Mouse (Mus musculus): Measurements from ENCODE around the gene Pdcd2l. TPM values are rescaled to one million over a fixed set of nuclear protein-coding genes. Genes with fewer than 3 reads are reported as not detected.
"Not testable (repeated sequence)": the region's sequence is repeated elsewhere in the genome, so short reads cannot be mapped to it uniquely, and the experiment has no call there.

The Pdcd2l gene
- polyA plus RNA-seq, 1 experiment from 2014 or later: 56.9 TPM

GRCm38 (mm10) chr7:34208027-34208745 is 11.7 kb upstream of the Pdcd2l start:
- WGBS: 88% methylated on average over 9 of the region's 9 CpGs
- Histone ChIP-seq H3K4me2 (replicated peaks) (no peak overlapping the region), H3K9ac (no peak overlapping the region), H3K27me3 (no peaks in the 10 kb centered on the region), H3K4me1 (no peaks in the 10 kb centered on the region), H3K4me3 (replicated peaks) (no peak overlapping the region), H3K27ac (replicated peaks) (no peak overlapping the region), H3K9me3 (replicated peaks) (no peaks in the 10 kb centered on the region), H3K36me3 (peaks cover 94% of the 10 kb centered on the region)
- ATAC-seq (ENCODE audit: insufficient number of reproducible peaks, low FRiP score, low TSS enrichment, low read depth): no peak

GRCm38 (mm10) chr7:34206331-34206730 is 9.9 kb upstream of the Pdcd2l start:
- no peak for ATAC-seq (ENCODE audit: insufficient number of reproducible peaks, low FRiP score, low TSS enrichment, low read depth)
- Histone ChIP-seq H3K9ac (no peak overlapping the region), H3K4me3 (replicated peaks) (no peak overlapping the region), H3K36me3 (peaks cover 93% of the 10 kb centered on the region), H3K27me3 (no peaks in the 10 kb centered on the region), H3K27ac (replicated peaks) (no peak overlapping the region), H3K9me3 (replicated peaks) (no peaks in the 10 kb centered on the region), H3K4me1 (no peaks in the 10 kb centered on the region), H3K4me2 (replicated peaks) (no peak overlapping the region)
- 95% methylated on average over 6 of the region's 6 CpGs for WGBS

- H3K4me2 ChIP-seq (replicated peaks); H3K27ac ChIP-seq (replicated peaks); H3K4me1 ChIP-seq; H3K27me3 ChIP-seq; H3K9ac ChIP-seq; H3K4me3 ChIP-seq (replicated peaks); ATAC-seq (ENCODE audit: insufficient number of reproducible peaks, low FRiP score, low TSS enrichment, low read depth); H3K9me3 ChIP-seq (replicated peaks): not testable (repeated sequence)
- WGBS: 92% methylated on average over 10 of the region's 10 CpGs
- peaks cover 66% of the 10 kb centered on the region for H3K36me3 ChIP-seq
These were observed 5.7 kb upstream of the Pdcd2l start for GRCm38 (mm10) chr7:34202147-34202546.

GRCm38 (mm10) chr7:34200829-34201228 is 4.4 kb upstream of the Pdcd2l start:
- WGBS: 95% methylated on average over 2 of the region's 2 CpGs
- Histone ChIP-seq H3K4me1 (0 out of 2 replicates have a peak, but pooled peaks cover 1% of the 10 kb centered on the region), H3K9me3 (replicated peaks) (no peaks in the 10 kb centered on the region), H3K27me3 (no peaks in the 10 kb centered on the region), H3K4me3 (replicated peaks) (no peak overlapping the region), H3K27ac (replicated peaks) (no peak overlapping the region), H3K9ac (no peak overlapping the region), H3K36me3 (peaks cover 52% of the 10 kb centered on the region), H3K4me2 (replicated peaks) (no peak overlapping the region)
- no peak for ATAC-seq (ENCODE audit: insufficient number of reproducible peaks, low FRiP score, low TSS enrichment, low read depth)

GRCm38 (mm10) chr7:34198346-34198745 is 1.9 kb upstream of the Pdcd2l start:
- Histone ChIP-seq H3K9ac (no peak overlapping the region), H3K9me3 (replicated peaks) (no peaks in the 10 kb centered on the region), H3K27me3 (no peaks in the 10 kb centered on the region), H3K4me2 (replicated peaks) (no peak overlapping the region), H3K4me1 (0 out of 2 replicates have a peak, but pooled peaks cover 8% of the 10 kb centered on the region), H3K4me3 (replicated peaks) (no peak overlapping the region), H3K36me3 (peaks cover 34% of the 10 kb centered on the region), H3K27ac (replicated peaks) (no peak overlapping the region)
- no peak for ATAC-seq (ENCODE audit: insufficient number of reproducible peaks, low FRiP score, low TSS enrichment, low read depth)
- WGBS: 55% methylated on average over 3 of the region's 3 CpGs

- Histone ChIP-seq H3K27ac (replicated peaks) (peak overlapping the region; percentile 83; the same call in 1 of the 2 replicates), H3K4me1 (0 out of 2 replicates have a peak, but pooled peaks cover 8% of the 10 kb centered on the region), H3K9me3 (replicated peaks) (no peaks in the 10 kb centered on the region), H3K36me3 (peaks cover 23% of the 10 kb centered on the region), H3K9ac (peak overlapping the region; percentile 94), H3K27me3 (no peaks in the 10 kb centered on the region), H3K4me2 (replicated peaks) (peak overlapping the region; percentile 76), H3K4me3 (replicated peaks) (peak overlapping the region; percentile 93)
- 34% methylated on average over 3 of the region's 3 CpGs for WGBS
- ATAC-seq (ENCODE audit: insufficient number of reproducible peaks, low FRiP score, low TSS enrichment, low read depth): no peak
These were observed 829 bp downstream of the Pdcd2l start for GRCm38 (mm10) chr7:34195632-34196031.

- Histone ChIP-seq H3K9ac (no peak overlapping the region), H3K9me3 (replicated peaks) (no peaks in the 10 kb centered on the region), H3K27ac (replicated peaks) (no peak overlapping the region), H3K27me3 (no peaks in the 10 kb centered on the region), H3K4me1 (0 out of 2 replicates have a peak, but pooled peaks cover 8% of the 10 kb centered on the region), H3K4me2 (replicated peaks) (no peak overlapping the region), H3K36me3 (peaks cover 41% of the 10 kb centered on the region), H3K4me3 (replicated peaks) (no peak overlapping the region)
- ATAC-seq (ENCODE audit: insufficient number of reproducible peaks, low FRiP score, low TSS enrichment, low read depth): no peak
- 87% methylated on average over 6 of the region's 6 CpGs for WGBS
These were observed 3.6 kb downstream of the Pdcd2l start for GRCm38 (mm10) chr7:34192825-34193224.

GRCm38 (mm10) chr7:34189376-34189989 is 7.0 kb downstream of the Pdcd2l start:
- Histone ChIP-seq H3K4me1 (no peaks in the 10 kb centered on the region), H3K9ac (no peak overlapping the region), H3K4me2 (replicated peaks) (no peak overlapping the region), H3K36me3 (peaks cover 70% of the 10 kb centered on the region), H3K9me3 (replicated peaks) (no peaks in the 10 kb centered on the region), H3K27me3 (no peaks in the 10 kb centered on the region), H3K4me3 (replicated peaks) (no peak overlapping the region), H3K27ac (replicated peaks) (no peak overlapping the region)
- 82% methylated on average over 12 of the region's 12 CpGs for WGBS
- ATAC-seq (ENCODE audit: insufficient number of reproducible peaks, low FRiP score, low TSS enrichment, low read depth): no peak

- H3K4me1 ChIP-seq: no peaks in the 10 kb centered on the region
- H3K27me3 ChIP-seq: no peaks in the 10 kb centered on the region
- no peak overlapping the region for H3K4me2 ChIP-seq (replicated peaks)
- 0 out of 2 replicates have a peak overlapping the region, but pooled peaks have one; percentile 12 for H3K27ac ChIP-seq (replicated peaks)
- H3K9me3 ChIP-seq (replicated peaks): no peaks in the 10 kb centered on the region
- ATAC-seq (ENCODE audit: insufficient number of reproducible peaks, low FRiP score, low TSS enrichment, low read depth): 0 out of 2 replicates have a peak, but pooled peaks have one; percentile 19
- no peak overlapping the region for H3K4me3 ChIP-seq (replicated peaks)
- WGBS: 62% methylated on average over 3 of the region's 3 CpGs
- H3K36me3 ChIP-seq: peaks cover 49% of the 10 kb centered on the region
- H3K9ac ChIP-seq: no peak overlapping the region
These were observed 12.7 kb downstream of the Pdcd2l start for GRCm38 (mm10) chr7:34183794-34184193.

- H3K9me3 ChIP-seq (replicated peaks): no peaks in the 10 kb centered on the region
- H3K27ac ChIP-seq (replicated peaks): 0 out of 2 replicates have a peak overlapping the region, but pooled peaks have one; percentile 12
- no peak overlapping the region for H3K4me3 ChIP-seq (replicated peaks)
- H3K27me3 ChIP-seq: no peaks in the 10 kb centered on the region
- H3K9ac ChIP-seq: no peak overlapping the region
- 68% methylated on average over 13 of the region's 13 CpGs for WGBS
- H3K4me2 ChIP-seq (replicated peaks): no peak overlapping the region
- peak; percentile 39; the same call in 1 of the 2 replicates for ATAC-seq (ENCODE audit: insufficient number of reproducible peaks, low FRiP score, low TSS enrichment, low read depth)
- H3K36me3 ChIP-seq: peaks cover 44% of the 10 kb centered on the region
- no peaks in the 10 kb centered on the region for H3K4me1 ChIP-seq
These were observed 13.1 kb downstream of the Pdcd2l start for GRCm38 (mm10) chr7:34183356-34183755.

GRCm38 (mm10) chr7:34176241-34176640 is 20.2 kb downstream of the Pdcd2l start:
- not testable (repeated sequence) for H3K4me3 ChIP-seq (replicated peaks); H3K4me1 ChIP-seq; H3K36me3 ChIP-seq; H3K27me3 ChIP-seq; H3K27ac ChIP-seq (replicated peaks); ATAC-seq (ENCODE audit: insufficient number of reproducible peaks, low FRiP score, low TSS enrichment, low read depth); H3K9me3 ChIP-seq (replicated peaks); H3K9ac ChIP-seq; H3K4me2 ChIP-seq (replicated peaks)
- WGBS: 74% methylated on average over 6 of the region's 6 CpGs
